Mouse (Mus musculus): ENCODE results near the gene Clmp. TPM values are rescaled to one million over a fixed set of nuclear protein-coding genes. Genes with fewer than 3 reads are reported as not detected.

The Clmp gene
- total RNA-seq, 2 experiments from 2014 or later = 0.26 TPM; not detected in 1

DNA sequence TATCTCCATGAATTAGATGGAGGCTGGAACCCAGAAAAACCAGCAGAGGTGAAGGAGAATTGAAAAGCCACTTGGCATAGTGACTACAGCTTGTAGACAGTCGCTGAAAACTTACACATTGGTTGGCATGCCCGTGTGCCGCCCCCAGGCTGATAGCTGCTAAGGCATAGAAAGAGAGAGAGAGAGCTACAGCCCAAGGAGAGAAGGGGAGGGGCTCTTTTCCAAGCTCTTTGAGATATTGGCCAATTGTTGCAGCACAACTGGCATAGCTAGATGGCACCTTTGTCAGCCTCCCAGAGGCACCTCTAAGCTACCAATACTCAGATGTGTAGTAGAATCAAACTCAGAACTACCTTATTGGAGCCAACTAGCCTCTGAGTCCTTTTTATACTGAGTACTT lies 1.8 kb downstream of the Clmp start:
- no peak for ATAC-seq (replicated peaks; ENCODE audit: low FRiP score, poor library complexity, severe bottlenecking)

GRCm38 (mm10) chr9:40690511-40690910 lies 4.7 kb downstream of the Clmp start:
- no peak for ATAC-seq (replicated peaks; ENCODE audit: low FRiP score, poor library complexity, severe bottlenecking)

DNA sequence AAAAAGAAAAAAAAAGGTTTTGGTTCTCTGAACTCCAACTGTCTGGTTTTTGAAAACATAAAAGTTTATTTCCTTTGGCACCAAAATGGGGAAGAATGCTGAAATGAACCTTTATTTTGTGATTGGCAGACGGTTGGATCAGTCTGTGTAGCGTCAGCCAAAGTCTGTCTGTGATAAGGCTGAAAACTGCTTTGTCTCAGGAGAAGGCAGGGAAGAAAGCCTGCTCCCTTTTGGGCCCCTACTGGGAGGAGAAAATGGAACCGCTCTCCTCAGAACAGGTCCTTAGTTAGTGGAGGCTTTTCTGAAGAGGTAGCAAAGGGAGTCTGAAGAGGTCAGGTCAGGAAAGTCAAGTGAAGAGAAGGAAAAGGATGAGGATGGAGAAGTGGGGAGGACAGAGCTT lies 7.3 kb downstream of the Clmp start:
- ATAC-seq (replicated peaks; ENCODE audit: low FRiP score, poor library complexity, severe bottlenecking) = no peak

DNA sequence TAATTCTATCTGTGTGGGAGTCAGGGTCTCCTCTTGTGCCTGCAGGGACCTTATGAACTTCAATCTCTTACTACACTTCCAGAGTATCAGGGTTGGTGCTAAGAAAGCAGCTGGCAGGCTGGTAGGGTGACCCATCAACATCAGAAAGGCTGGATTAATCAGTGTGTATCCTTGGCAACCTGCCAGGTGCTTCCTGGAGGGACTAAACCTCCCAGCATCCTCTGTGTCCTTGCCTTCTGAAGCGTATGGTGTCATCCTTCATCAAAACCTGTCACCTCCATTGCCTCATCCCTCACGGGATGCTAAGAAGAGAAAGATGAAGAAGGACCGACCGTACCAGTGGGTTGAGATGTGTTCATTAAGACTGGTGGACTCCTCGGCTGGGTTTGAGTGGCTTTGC lies 8.0 kb downstream of the Clmp start:
- ATAC-seq (replicated peaks; ENCODE audit: low FRiP score, poor library complexity, severe bottlenecking) = no peak

DNA sequence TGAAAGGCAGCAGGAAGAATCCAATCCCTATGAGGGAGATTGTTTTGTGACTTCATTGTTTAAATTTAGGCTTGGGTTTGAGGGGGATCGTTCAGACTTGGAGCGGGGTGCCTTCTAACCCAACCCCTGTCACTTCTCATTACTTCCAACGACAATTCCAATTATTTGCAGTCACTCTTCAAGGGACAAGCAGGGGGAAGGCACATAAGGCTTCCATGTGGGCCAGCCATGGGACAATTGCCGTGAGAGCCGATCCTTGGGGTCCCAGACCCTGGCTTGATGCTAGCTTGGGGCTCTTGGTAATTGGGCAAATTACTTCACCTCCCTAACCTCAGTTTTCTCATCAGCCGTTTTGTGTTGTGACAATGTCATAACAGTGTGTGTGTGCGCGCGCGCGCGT lies 8.5 kb downstream of the Clmp start:
- ATAC-seq (replicated peaks; ENCODE audit: low FRiP score, poor library complexity, severe bottlenecking) = no peak

GRCm38 (mm10) chr9:40696086-40696485 lies 10.3 kb downstream of the Clmp start:
- no peak for ATAC-seq (replicated peaks; ENCODE audit: low FRiP score, poor library complexity, severe bottlenecking)

GRCm38 (mm10) chr9:40699194-40699593 lies 13.4 kb downstream of the Clmp start:
- ATAC-seq (replicated peaks; ENCODE audit: low FRiP score, poor library complexity, severe bottlenecking) = no peak

DNA sequence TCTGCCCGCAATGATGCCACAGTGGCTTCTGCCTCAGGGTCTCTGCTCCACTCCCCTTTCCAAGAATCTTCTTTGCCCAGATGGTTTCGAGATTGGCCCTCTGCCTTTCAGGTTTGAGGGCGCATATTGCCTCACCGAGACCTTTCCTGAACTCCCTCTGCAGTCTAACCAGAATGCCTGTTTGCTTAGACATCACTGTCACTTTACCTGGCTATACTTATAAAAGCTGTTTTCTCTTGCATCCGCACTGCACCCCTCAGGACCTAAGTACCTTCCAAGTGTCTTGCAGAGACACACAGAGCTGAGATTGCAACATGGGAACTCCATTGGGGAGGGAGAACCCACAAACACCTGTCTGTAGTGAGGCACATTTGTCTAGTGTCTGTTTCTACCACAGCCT lies 14.5 kb downstream of the Clmp start:
- no peak for ATAC-seq (replicated peaks; ENCODE audit: low FRiP score, poor library complexity, severe bottlenecking)

DNA sequence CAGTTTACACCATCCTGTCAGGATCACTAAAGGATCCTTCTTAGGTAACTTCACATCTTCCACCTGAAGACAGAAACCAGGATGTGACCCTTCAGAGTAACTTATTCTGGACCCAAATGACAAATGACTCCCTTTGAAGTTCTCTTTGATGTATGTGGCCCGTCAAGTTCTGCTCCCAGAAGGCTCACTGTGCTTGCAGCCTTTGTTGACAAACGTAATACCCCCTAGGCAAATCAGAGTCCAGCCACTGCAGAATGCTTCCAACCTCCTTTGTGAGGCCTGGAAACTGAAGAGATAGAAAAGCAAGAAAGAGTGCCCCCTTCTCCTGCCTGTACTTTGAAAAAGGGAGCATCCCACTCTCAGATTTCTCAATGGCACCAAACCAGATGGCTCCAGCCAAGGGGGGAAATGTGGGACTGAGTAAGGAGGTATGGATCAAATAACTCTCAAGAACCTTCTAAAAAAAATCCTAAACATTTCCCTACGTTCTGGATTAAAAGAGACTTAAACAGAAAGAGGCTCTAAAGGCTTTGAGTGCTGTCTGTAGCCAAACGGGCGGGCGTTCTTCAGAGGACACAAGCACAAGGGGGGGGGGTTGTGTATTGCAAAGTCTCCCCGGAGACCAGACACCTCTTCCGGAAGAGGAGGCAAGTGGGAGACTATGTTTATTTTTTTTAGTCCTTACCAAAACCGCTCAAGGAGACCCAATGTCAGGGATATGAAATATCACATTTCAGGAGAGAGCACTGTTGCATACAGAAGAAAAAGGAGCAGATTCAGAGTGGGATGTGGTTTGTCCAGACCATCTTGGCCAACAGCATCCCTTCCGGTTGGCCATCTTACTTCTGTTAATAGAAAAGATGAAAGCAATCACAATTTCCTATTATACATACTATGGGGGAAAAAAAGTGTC lies 18.9 kb downstream of the Clmp start:
- ATAC-seq (replicated peaks; ENCODE audit: low FRiP score, poor library complexity, severe bottlenecking) = no peak

DNA sequence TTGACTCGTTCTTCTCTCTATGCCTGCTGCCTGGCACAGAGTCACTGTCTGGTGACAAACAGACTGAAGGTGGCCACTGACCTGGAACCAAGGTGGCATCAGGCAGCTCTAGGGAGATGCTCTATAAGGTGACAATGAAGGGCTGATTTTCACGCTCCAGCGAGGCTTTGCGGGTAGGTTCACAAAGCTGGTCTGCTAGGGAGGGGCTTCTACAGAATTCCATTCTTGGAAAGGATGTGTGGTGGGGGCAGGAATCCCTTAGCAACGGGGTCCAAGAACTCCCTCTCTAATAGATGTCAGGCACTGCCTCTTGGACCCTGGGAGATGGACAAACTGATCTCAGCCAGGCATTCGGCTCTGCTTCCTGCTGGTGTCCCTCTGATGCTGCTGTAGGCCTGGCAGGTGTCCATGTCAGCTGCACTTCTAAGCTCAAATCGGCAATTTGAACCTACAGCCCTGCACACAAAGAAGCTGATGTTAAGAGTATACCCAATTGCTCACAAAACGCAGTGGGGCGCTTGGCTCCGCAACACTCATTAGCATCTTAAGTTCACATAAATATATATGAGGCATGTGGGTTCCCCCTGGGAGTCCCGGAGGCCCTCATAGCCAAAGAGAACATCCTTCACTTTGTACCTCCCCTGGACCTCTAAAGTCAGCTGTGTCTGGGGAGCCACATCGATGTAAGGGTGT lies 22.8 kb downstream of the Clmp start:
- ATAC-seq (replicated peaks; ENCODE audit: low FRiP score, poor library complexity, severe bottlenecking) = no peak

DNA sequence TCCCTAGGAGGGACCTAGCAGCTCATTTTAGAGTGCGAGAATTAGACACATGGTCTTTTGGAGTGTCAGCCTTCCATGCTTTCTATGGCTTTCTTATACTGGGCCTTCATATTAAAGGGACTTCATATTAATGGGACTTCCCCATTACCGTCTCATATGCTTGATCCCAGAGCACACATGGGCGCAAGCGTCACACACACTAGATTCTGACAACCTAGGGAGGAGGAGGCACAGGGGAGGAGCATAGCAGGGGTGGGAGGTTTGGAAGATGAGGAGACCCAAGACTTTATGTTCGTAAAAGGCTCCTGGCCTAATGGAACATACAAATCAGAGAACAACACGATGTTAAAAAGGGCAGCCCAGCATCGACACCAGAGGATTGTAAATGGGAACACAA lies 23.4 kb downstream of the Clmp start:
- no peak for ATAC-seq (replicated peaks; ENCODE audit: low FRiP score, poor library complexity, severe bottlenecking)

- no peak for ATAC-seq (replicated peaks; ENCODE audit: low FRiP score, poor library complexity, severe bottlenecking)
Observed at GRCm38 (mm10) chr9:40709587-40709986, 23.8 kb downstream of the Clmp start.

DNA sequence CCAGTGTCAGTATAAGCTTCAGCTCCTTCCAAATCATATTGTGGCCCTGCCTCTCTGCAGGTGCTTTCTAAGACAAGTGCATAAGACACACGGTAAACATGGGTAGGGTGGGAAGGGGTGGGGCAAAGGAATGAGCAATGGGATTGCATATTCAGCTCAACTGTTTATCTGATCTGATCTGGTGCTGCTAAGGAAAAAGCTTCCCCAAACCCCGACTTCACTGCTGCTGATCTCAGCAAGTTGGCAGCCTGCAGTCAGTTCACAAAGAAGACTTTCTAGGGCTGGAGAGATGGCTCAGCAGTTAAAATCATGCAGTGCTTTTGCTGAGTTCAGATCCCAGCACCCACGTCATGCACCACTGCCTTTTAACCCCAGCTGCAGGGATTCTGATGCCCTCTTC lies 24.2 kb downstream of the Clmp start:
- no peak for ATAC-seq (replicated peaks; ENCODE audit: low FRiP score, poor library complexity, severe bottlenecking)

DNA sequence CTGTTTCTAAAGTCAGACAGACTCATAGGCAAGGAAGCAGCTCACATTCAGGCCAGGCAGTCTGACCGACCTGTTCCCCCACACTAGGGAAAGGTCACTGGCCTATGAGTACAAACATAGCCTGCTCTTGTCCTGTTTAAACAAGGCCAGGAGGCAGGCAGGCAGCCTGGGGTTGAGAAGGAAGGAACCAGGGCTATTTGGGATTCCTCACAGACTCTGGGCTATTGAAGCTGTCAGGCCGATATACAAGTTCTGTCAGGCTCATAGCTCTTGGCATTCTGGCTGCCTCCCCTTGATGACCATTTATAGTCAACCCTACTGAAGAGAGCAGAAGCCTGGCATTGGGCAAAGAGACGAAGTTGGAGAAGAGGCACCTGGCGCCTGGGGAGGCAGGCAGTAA lies 25.9 kb downstream of the Clmp start:
- ATAC-seq (replicated peaks; ENCODE audit: low FRiP score, poor library complexity, severe bottlenecking) = no peak

GRCm38 (mm10) chr9:40717182-40717874 lies 31.6 kb downstream of the Clmp start:
- no peak for ATAC-seq (replicated peaks; ENCODE audit: low FRiP score, poor library complexity, severe bottlenecking)

DNA sequence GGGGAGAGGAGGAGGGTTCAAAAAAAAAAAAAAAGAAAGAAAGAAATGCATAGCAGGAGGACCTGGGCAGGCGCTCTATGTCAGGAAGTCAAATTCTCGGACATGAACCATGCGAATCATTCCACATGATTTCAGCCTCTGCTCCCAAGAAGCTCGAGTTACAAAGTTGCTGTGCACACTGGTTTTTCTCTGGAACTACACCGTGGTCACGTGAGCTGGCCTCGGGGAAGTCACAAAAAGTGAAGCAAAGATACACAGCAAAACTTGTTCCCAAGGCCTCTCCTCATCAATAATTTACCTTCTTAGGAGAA lies 32.1 kb downstream of the Clmp start:
- no peak for ATAC-seq (replicated peaks; ENCODE audit: low FRiP score, poor library complexity, severe bottlenecking)

- no peak for ATAC-seq (replicated peaks; ENCODE audit: low FRiP score, poor library complexity, severe bottlenecking)
Observed at GRCm38 (mm10) chr9:40720881-40721280, 35.1 kb downstream of the Clmp start.

DNA sequence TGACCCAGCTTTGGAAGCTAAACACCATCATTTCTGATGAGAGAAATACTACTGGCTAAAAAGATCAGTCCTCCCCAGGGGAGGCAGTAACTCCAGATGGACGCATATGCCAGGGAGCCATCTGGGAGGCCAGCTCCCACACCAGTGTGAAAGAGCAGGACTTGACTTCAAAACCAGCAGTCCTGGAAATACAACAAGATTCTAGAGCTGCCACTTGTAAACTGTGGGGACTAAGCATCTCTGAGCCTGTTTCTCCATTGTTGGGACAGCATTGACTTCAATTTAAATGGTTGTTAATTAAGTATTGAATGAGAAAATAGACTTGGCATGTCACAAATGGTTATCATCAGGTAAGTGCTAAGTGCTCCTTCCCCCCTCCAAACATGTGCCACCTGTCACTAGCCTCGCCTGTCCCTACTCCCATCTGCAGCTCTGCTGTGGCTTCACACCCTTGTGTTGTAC lies 37.6 kb downstream of the Clmp start:
- no peak for ATAC-seq (replicated peaks; ENCODE audit: low FRiP score, poor library complexity, severe bottlenecking)

DNA sequence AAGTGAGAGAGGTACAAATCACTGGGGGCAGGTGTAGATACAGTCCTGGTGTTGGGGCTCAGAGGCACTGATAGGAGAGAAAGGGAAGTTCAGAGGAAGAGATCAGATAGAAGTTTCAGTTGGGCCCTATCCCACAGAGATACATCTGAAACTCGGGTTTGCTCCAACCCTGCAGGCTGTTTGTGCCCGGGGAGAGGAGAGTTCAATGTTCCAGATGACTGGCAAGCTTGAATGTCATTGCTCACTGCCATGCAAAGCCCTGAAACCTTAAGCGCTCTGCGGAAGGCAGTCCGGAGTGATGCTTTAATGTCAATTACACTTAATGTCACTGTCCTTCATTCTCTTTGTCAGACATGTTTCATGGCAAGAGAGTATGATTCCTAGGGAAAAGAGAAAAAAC lies 39.2 kb downstream of the Clmp start:
- no peak for ATAC-seq (replicated peaks; ENCODE audit: low FRiP score, poor library complexity, severe bottlenecking)

DNA sequence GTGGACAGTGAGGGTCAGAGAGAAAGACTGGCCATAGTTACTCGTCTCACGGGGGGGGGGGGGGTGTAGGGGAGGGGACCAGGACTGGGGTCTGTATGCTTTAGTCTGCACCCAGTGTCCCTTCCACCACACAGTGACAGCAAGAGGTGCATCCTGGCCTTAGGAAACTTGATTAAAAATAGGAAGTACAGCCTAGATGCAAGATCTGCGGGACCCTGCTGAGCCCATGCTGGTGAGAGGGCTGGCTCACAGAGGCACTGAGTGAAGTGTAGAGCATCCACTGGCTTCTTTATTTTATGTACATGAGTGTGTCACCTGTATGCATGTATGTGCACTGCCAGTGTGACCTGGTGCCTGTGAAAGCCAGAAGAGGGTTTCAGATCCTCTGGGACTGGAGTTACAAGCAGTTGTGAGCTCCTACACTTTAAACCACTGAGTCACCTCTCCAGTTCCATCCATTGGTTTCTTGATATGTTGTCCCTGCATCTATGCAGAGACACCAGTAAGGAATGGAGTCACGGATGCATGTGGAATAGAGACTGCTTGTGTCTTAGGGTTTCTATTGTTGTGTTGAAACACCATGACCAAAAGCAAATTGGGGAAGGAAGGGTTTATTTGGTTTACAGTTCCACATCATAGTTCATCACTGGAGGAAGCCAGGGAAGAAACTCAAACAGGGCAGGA lies 41.5 kb downstream of the Clmp start:
- no peak for ATAC-seq (replicated peaks; ENCODE audit: low FRiP score, poor library complexity, severe bottlenecking)

Data from erythroblast, adult 5-6 weeks (primary cell).